Mouse (Mus musculus): Measurements from ENCODE around the gene Ak9. TPM values are rescaled to one million over a fixed set of nuclear protein-coding genes. Genes with fewer than 3 reads are reported as not detected.
A peak's percentile ranks its signal among the peaks of the same experiment; 100 is the strongest.

Ak9 gene
- polyA plus RNA-seq, 1 experiment from 2014 or later: 0.14 TPM

DNA sequence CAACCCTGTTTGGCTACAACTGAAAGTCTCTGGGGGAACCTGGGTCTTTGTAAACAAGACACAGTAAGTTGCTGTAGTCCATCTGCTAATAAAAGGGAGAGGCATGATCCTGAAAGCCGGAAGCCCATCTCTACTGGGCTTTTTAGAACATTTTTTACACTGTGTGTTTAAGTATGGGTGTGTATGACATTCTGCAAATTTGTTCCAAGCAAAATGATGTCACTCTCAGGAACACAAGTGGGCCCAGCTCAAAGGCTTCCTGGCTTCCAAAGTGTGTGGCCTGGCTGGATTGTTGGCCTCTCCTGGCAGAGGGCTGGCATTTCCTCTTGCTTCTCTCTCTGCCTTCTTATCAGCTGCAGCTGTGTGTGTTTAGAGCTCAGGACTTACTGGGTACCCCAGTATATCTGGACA, 171.2 kb downstream of the Ak9 start:
- peaks cover 61% of the 10 kb centered on the region for H3K4me1 ChIP-seq (replicated peaks)
- H3K9ac ChIP-seq: peak overlapping the region; percentile 37; the same call in 1 of the 2 replicates
- H3K4me3 ChIP-seq: no peak overlapping the region
- H3K27me3 ChIP-seq (replicated peaks): no peaks in the 10 kb centered on the region
- 0 out of 2 replicates have a peak overlapping the region, but pooled peaks have one; percentile 5 for H3K4me2 ChIP-seq
- H3K27ac ChIP-seq (ENCODE audit: poor library complexity, severe bottlenecking): peak overlapping the region; percentile 91
- WGBS: 38% methylated on average over 1 of the region's 1 CpGs
- no peak for ATAC-seq (ENCODE audit: insufficient number of reproducible peaks, low FRiP score)
- H3K36me3 ChIP-seq: peaks cover 21% of the 10 kb centered on the region
- no peaks in the 10 kb centered on the region for H3K9me3 ChIP-seq (replicated peaks)

DNA sequence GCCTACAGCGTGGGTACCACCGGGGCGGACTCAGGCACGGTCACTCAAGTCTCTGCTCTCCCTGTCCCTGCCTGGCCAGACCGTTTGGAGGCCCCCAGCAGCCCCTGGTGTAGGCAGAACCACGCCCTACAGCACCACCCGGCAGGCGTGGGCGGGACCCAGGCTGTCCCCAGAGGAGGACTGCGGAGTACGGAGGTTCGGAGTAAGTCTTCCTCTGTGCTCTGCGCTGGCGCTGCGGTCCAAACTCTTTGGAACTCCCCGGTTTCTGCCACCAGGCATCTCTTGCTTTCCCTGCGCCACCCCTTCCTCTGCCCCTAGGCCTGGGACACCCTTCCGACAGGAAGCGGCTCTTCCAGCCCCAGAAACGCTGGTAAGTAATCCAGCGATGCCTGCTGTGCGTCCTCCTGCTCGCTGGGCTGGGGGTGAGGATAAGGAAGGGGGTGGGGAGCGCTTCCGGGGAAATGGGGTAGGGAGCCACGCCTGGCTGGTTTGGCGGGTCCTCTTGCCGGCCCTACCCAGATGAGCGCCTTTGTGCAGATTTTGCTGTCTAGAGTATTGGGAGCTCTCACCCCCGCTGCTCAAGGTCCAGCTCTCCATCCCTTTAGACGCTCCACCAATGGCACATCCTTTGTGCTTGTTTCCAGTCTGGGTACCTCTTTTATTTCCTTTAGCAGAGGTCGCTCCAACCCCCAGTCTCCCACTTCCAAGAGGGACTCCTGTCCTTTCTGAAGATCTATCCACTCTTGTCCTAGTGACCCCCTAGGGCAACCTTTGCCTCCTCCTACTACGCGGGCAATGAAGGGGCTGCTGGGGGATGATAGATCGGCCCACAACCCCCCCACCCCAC, 172.6 kb downstream of the Ak9 start, which contains the start of gene Mical1:
Gene Mical1 (plus strand): TSS at position 144 of the 847 bp plus-strand sequence.
- Histone ChIP-seq H3K27me3 (replicated peaks) (no peaks in the 10 kb centered on the region), H3K27ac (ENCODE audit: poor library complexity, severe bottlenecking) (peak within 1 kb of the TSS; percentile 91), H3K9me3 (replicated peaks) (no peaks in the 10 kb centered on the region), H3K4me1 (replicated peaks) (peaks cover 75% of the 10 kb centered on the region), H3K4me3 (peak within 1 kb of the TSS; percentile 73), H3K36me3 (peaks cover 31% of the 10 kb centered on the region), H3K9ac (peak within 1 kb of the TSS; percentile 79), H3K4me2 (peak within 1 kb of the TSS; percentile 95)
- ATAC-seq (ENCODE audit: insufficient number of reproducible peaks, low FRiP score): peak; percentile 82
- WGBS: under 1% methylated on average over 35 of the region's 35 CpGs

DNA sequence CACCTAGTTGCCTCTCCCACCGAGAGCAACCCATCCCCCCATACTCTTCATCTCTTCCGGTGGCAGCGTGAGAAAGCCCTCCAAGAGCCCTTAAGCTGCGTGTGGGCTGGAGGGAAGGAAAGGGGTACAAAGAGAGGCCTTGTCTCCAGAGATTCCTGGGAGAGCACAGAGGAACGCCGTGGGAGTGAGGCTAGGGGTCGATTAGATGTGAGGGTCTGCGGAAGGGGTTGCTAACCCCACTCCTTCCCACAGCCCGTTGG, 173.2 kb downstream of the Ak9 start:
- no peak for ATAC-seq (ENCODE audit: insufficient number of reproducible peaks, low FRiP score)
- Histone ChIP-seq H3K9ac (peak overlapping the region; percentile 79), H3K36me3 (peaks cover 36% of the 10 kb centered on the region), H3K4me1 (replicated peaks) (peaks cover 80% of the 10 kb centered on the region), H3K4me3 (peak overlapping the region; percentile 73), H3K27ac (ENCODE audit: poor library complexity, severe bottlenecking) (peak overlapping the region; percentile 90), H3K4me2 (peak overlapping the region; percentile 95), H3K9me3 (replicated peaks) (no peaks in the 10 kb centered on the region), H3K27me3 (replicated peaks) (no peaks in the 10 kb centered on the region)
- WGBS: 0% methylated on average over 9 of the region's 9 CpGs

DNA sequence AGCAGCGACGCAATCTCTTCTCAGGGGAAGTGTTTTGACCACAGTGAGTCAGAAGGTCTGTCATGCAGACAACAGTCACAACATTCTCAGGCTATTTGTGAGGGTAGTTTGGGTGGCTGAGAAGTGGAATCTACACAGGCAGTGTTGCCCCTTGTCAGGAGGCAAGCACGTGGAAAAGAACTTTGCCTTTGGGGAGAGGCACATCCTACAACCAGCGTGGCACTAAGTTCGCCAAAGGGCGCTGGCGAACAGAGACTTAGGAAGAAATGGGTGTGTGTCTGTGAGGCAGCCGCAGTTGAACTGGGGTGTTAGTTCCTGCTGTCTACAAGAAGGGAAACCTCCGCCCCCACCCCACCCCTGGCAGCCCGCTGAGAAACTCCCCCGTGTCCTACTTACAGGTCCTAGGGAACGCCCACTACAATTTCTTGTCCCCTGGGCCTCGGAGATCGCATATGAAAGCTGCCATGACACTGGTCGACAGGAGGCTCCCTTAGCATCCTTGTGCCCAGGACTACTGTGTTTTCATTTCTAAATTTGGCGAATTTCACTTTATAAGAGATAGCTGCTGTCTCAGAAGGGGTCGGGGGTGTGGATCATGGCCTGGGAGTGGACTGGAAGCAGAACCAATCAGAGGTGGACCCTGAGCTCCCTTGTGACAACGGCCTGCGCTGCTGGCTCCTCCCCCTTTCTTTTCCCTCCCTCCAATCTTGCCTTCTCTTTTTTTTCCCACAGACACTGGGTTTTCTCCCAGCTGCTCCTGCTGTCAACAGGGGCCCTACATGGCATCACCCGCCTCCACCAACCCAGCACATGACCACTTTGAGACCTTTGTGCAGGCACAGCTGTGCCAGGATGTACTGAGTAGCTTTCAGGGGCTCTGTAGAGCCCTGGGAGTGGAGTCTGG, 173.8 kb downstream of the Ak9 start:
- Histone ChIP-seq H3K9me3 (replicated peaks) (no peaks in the 10 kb centered on the region), H3K4me2 (peak overlapping the region; percentile 95), H3K27me3 (replicated peaks) (no peaks in the 10 kb centered on the region), H3K36me3 (peaks cover 42% of the 10 kb centered on the region), H3K4me1 (replicated peaks) (peaks cover 76% of the 10 kb centered on the region), H3K4me3 (peak overlapping the region; percentile 73), H3K9ac (peak overlapping the region; percentile 79), H3K27ac (ENCODE audit: poor library complexity, severe bottlenecking) (peak overlapping the region; percentile 90)
- peak; percentile 66 for ATAC-seq (ENCODE audit: insufficient number of reproducible peaks, low FRiP score)
- WGBS: 3% methylated on average over 20 of the region's 20 CpGs

DNA sequence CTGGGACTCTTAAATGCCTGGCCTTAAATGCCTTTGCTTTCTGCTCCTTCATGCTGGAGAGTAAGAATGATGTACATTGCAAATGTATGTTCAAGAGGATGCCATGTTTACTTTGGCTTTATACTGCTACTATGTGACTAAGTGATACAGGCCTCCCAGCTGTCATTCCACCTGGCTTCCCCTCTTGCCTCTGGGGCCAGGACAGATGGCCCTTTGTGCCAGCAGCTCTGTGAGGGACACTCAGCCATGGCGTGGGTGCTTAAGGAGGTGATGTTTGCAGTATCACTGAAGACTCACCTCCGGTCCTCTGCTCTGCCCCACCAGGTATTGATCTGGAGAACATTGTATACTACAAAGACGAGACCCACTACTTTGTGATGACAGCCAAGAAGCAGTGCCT, 176.2 kb downstream of the Ak9 start:
- Histone ChIP-seq H3K27me3 (replicated peaks) (no peaks in the 10 kb centered on the region), H3K27ac (ENCODE audit: poor library complexity, severe bottlenecking) (no peak overlapping the region), H3K9me3 (replicated peaks) (no peaks in the 10 kb centered on the region), H3K36me3 (peaks cover 66% of the 10 kb centered on the region), H3K4me3 (no peak overlapping the region), H3K4me1 (replicated peaks) (peaks cover 52% of the 10 kb centered on the region), H3K4me2 (no peak overlapping the region), H3K9ac (no peak overlapping the region)
- 75% methylated on average over 3 of the region's 3 CpGs for WGBS
- ATAC-seq (ENCODE audit: insufficient number of reproducible peaks, low FRiP score): no peak

DNA sequence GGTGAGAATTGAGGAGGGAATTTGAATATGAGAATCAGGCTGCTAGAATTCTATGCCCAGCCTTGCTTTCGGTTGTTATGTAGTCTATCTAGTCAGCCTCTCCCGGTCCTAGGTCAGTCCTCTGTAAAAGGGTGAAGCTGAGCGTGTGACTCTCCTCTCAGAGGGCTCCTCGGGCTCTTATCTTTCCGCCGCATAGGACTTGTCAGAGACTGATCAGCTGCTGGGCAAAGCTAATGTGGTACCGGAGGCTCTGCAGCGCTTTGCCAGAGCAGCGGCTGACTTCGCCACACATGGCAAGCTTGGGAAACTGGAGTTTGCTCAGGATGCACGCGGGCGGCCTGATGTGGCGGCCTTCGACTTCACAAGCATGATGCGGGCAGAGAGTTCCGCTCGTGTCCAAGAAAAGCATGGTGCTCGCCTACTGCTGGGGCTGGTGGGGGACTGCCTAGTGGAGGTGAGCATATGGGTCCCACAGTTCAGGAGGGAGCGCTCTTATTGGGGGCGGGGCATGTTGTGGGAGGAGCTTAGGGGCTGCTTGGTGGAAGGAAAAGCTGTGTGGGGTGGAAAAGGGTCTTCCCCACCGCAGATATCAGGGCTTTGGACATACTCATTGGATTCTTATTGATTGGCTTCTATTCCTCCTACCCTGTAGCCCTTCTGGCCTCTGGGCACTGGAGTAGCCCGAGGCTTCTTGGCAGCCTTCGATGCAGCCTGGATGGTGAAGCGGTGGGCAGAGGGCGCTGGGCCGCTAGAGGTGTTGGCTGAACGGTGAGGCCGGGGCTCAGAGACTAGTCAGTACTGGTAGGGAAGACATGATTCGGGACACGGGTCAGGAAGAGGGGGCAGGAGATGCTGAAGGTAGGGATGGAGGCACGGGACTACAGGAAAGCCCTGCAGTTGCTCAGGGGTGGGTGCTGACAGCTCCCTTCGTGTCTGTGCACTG, 177.4 kb downstream of the Ak9 start:
- Histone ChIP-seq H3K9ac (peak overlapping the region; percentile 19; the same call in 1 of the 2 replicates), H3K4me2 (peak overlapping the region; percentile 13), H3K4me1 (replicated peaks) (peaks cover 42% of the 10 kb centered on the region), H3K27me3 (replicated peaks) (no peaks in the 10 kb centered on the region), H3K27ac (ENCODE audit: poor library complexity, severe bottlenecking) (no peak overlapping the region), H3K4me3 (no peak overlapping the region), H3K9me3 (replicated peaks) (no peaks in the 10 kb centered on the region), H3K36me3 (peaks cover 79% of the 10 kb centered on the region)
- no peak for ATAC-seq (ENCODE audit: insufficient number of reproducible peaks, low FRiP score)
- WGBS: 43% methylated on average over 33 of the region's 33 CpGs

DNA sequence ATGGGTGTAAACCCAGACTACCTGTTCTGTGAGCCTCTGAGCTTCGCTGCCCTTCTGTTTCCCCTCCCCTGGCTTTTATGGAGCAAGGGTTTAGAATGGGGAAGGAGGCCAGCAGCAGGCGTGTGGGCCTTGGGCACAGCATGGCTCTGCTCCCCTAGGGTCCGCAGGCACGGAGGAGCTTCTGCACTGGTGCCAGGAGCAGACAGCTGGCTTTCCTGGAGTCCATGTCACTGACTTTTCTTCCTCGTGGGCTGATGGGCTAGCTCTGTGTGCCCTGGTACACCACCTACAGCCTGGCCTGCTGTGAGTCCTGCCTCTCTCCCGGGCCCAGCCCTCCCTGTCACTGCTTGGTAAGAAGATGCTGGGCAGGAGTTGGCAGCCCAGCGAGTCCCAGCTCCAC, 178.7 kb downstream of the Ak9 start:
- no peak for ATAC-seq (ENCODE audit: insufficient number of reproducible peaks, low FRiP score)
- Histone ChIP-seq H3K36me3 (peaks cover 91% of the 10 kb centered on the region), H3K4me3 (no peak overlapping the region), H3K9ac (no peak overlapping the region), H3K27me3 (replicated peaks) (no peaks in the 10 kb centered on the region), H3K9me3 (replicated peaks) (no peaks in the 10 kb centered on the region), H3K27ac (ENCODE audit: poor library complexity, severe bottlenecking) (no peak overlapping the region), H3K4me1 (replicated peaks) (peaks cover 37% of the 10 kb centered on the region), H3K4me2 (no peak overlapping the region)
- WGBS: 87% methylated on average over 7 of the region's 7 CpGs

Other genes starting within 250 kb of the Ak9 start
- not detected in 2 replicates for gene Gpr6, start 231.7 kb upstream of the Ak9 start, polyA plus RNA-seq (2016; fragmentation: Nextera tagmentation; extraction: Ambion mirVana)
- 48.1 and 52.5 TPM in 2 replicates for gene Fig4, start 720 bp upstream of the Ak9 start, polyA plus RNA-seq (2016; fragmentation: Nextera tagmentation; extraction: Ambion mirVana)
- gene Zbtb24, start 146.4 kb downstream of the Ak9 start, polyA plus RNA-seq (2016; fragmentation: Nextera tagmentation; extraction: Ambion mirVana): 13.3 and 13.5 TPM in 2 replicates
- gene Mical1, start 172.3 kb downstream of the Ak9 start, polyA plus RNA-seq (2016; fragmentation: Nextera tagmentation; extraction: Ambion mirVana): 38.9 and 45.3 TPM in 2 replicates
- gene Smpd2, start 186.4 kb downstream of the Ak9 start, polyA plus RNA-seq (2016; fragmentation: Nextera tagmentation; extraction: Ambion mirVana): 42.7 and 45.6 TPM in 2 replicates
- gene Ppil6, start 186.5 kb downstream of the Ak9 start, polyA plus RNA-seq (2016; fragmentation: Nextera tagmentation; extraction: Ambion mirVana): 1.1 TPM in 2 replicates
- gene Cd164, start 215.4 kb downstream of the Ak9 start, polyA plus RNA-seq (2016; fragmentation: Nextera tagmentation; extraction: Ambion mirVana): 217 and 224 TPM in 2 replicates